Mouse (Mus musculus) intestine, postnatal 0 days (tissue): Measurements from ENCODE around the gene Tmem232. TPM values are rescaled to one million over a fixed set of nuclear protein-coding genes. Genes with fewer than 3 reads are reported as not detected.

Experiments
- ATAC-seq: fragments of 200-750 bp; cut with Nextera tagmentation; 2 replicates; pipeline ENCODE4 v1.8.0; 2017; ENCODE audit warnings: mild to moderate bottlenecking, moderate TSS enrichment, moderate library complexity
- H3K27ac ChIP-seq: fragments of 300-500 bp; sonication (generic); 2 replicates; pipeline ENCODE4 v1.5.1; 2014; ENCODE audit warnings: mild to moderate bottlenecking, low read depth, low read length, moderate library complexity
- H3K27me3 ChIP-seq: fragments of 300-500 bp; sonication (generic); replicated peaks from 2 replicates; pipeline ENCODE4 v1.6.1; 2014; ENCODE audit warnings: low read length, mixed read lengths; ENCODE audit not compliant: control insufficient read depth, insufficient read depth
- H3K36me3 ChIP-seq: fragments of 300-500 bp; sonication (generic); 2 replicates; pipeline ENCODE4 v1.6.1; 2014; ENCODE audit warnings: mild to moderate bottlenecking, moderate library complexity; ENCODE audit not compliant: control insufficient read depth, insufficient read depth
- H3K4me1 ChIP-seq: fragments of 300-500 bp; sonication (generic); replicated peaks from 2 replicates; pipeline ENCODE4 v1.6.1; 2014; ENCODE audit warnings: antibody characterized with exemption, low read length, mixed read lengths; ENCODE audit not compliant: control insufficient read depth, insufficient read depth
- H3K4me2 ChIP-seq: fragments of 300-500 bp; sonication (generic); replicated peaks from 2 replicates; pipeline ENCODE4 v1.6.1; 2014; ENCODE audit warnings: low read depth, mild to moderate bottlenecking, moderate library complexity
- H3K4me3 ChIP-seq: fragments of 300-500 bp; sonication (generic); 2 replicates; pipeline ENCODE4 v1.5.1; 2014; ENCODE audit warnings: low read depth, low read length
- H3K9ac ChIP-seq: fragments of 300-500 bp; sonication (generic); 2 replicates; pipeline ENCODE4 v1.6.1; 2014; ENCODE audit warnings: mild to moderate bottlenecking, low read depth, low read length
- H3K9me3 ChIP-seq: fragments of 300-500 bp; sonication (generic); 2 replicates; pipeline ENCODE4 v1.6.1; 2016; ENCODE audit warnings: mixed run types; ENCODE audit not compliant: control insufficient read depth
- CTCF ChIP-seq: sonication (generic); IDR thresholded peaks from 2 replicates; pipeline ENCODE4 v1.5.1; 2016; ENCODE audit warnings: low read depth, mild to moderate bottlenecking, control low read depth, antibody characterized with exemption, moderate library complexity
- WGBS: fragments of 180-500 bp; shearing (Covaris S2); extraction: QIAGEN DNeasy Blood & Tissue Kit; methylation state at CpG from one replicate; pipeline ENCODE4 v1.1.7; 2014; 5-methylcytosine and 5-hydroxymethylcytosine counted together
- polyA plus RNA-seq: library from polyadenylated mRNA; unstranded; fragments of >200 nt; fragmentation: Nextera tagmentation; extraction: Ambion mirVana; gene quantifications from 2 replicates; pipeline ENCODE4 v1.2.1, GENCODE M21; 2015

Tmem232 gene
- not detected in 2 replicates for polyA plus RNA-seq

GRCm38 (mm10) chr17:65540441-65541272 lies at the start of gene Tmem232:
Gene Tmem232, minus strand, starts transcription at chr17:65540782.
- H3K36me3 ChIP-seq: no peaks in the 10 kb centered on the region
- no peaks in the 10 kb centered on the region for H3K9me3 ChIP-seq
- H3K27me3 ChIP-seq: no peaks in the 10 kb centered on the region
- peak within 1 kb of the TSS; percentile 61 for H3K4me2 ChIP-seq
- TF ChIP-seq CTCF: peak; percentile 72
- peak within 1 kb of the TSS; percentile 27 for H3K4me3 ChIP-seq
- no peak within 1 kb of the TSS for H3K9ac ChIP-seq
- no peak for ATAC-seq
- WGBS: 19% methylated on average over 26 of the region's 26 CpGs
- H3K4me1 ChIP-seq: no peaks in the 10 kb centered on the region
- no peak within 1 kb of the TSS for H3K27ac ChIP-seq

GRCm38 (mm10) chr17:65586892-65587291 lies 46.3 kb upstream of the Tmem232 start:
- ATAC-seq: peak; percentile 73
- no peak for TF ChIP-seq CTCF
- Histone ChIP-seq H3K4me2 (no peak overlapping the region), H3K27ac (peak overlapping the region; percentile 54; the same call in 1 of the 2 replicates), H3K4me3 (no peak overlapping the region), H3K9ac (no peak overlapping the region), H3K9me3 (no peaks in the 10 kb centered on the region), H3K36me3 (peaks cover 19% of the 10 kb centered on the region), H3K4me1 (no peaks in the 10 kb centered on the region), H3K27me3 (no peaks in the 10 kb centered on the region)
- WGBS: 55% methylated on average over 3 of the region's 3 CpGs

GRCm38 (mm10) chr17:65581440-65581839 lies 40.9 kb upstream of the Tmem232 start:
- Histone ChIP-seq H3K4me2 (no peak overlapping the region), H3K27me3 (no peaks in the 10 kb centered on the region), H3K9ac (no peak overlapping the region), H3K36me3 (peaks cover 19% of the 10 kb centered on the region), H3K4me3 (no peak overlapping the region), H3K4me1 (no peaks in the 10 kb centered on the region), H3K9me3 (no peaks in the 10 kb centered on the region), H3K27ac (no peak overlapping the region)
- WGBS: 57% methylated on average over 5 of the region's 5 CpGs
- TF ChIP-seq CTCF: no peak
- ATAC-seq: 0 out of 2 replicates have a peak, but pooled peaks have one; percentile 43

GRCm38 (mm10) chr17:65579766-65580165 lies 39.2 kb upstream of the Tmem232 start:
- no peak overlapping the region for H3K4me2 ChIP-seq
- no peaks in the 10 kb centered on the region for H3K4me1 ChIP-seq
- H3K27me3 ChIP-seq: no peaks in the 10 kb centered on the region
- no peak for TF ChIP-seq CTCF
- H3K9me3 ChIP-seq: no peaks in the 10 kb centered on the region
- H3K27ac ChIP-seq: no peak overlapping the region
- peaks cover 19% of the 10 kb centered on the region for H3K36me3 ChIP-seq
- WGBS: 87% methylated on average over 7 of the region's 7 CpGs
- no peak overlapping the region for H3K4me3 ChIP-seq
- no peak for ATAC-seq
- H3K9ac ChIP-seq: no peak overlapping the region

GRCm38 (mm10) chr17:65575339-65575738 lies 34.8 kb upstream of the Tmem232 start:
- H3K4me1 ChIP-seq: no peaks in the 10 kb centered on the region
- H3K4me2 ChIP-seq: no peak overlapping the region
- peak; percentile 73 for TF ChIP-seq CTCF
- H3K9me3 ChIP-seq: no peaks in the 10 kb centered on the region
- ATAC-seq: peak; percentile 26; the same call in 1 of the 2 replicates
- H3K9ac ChIP-seq: no peak overlapping the region
- no peak overlapping the region for H3K27ac ChIP-seq
- WGBS: 74% methylated on average over 1 of the region's 1 CpGs
- H3K36me3 ChIP-seq: peaks cover 6% of the 10 kb centered on the region
- H3K4me3 ChIP-seq: no peak overlapping the region
- H3K27me3 ChIP-seq: no peaks in the 10 kb centered on the region

GRCm38 (mm10) chr17:65574850-65575249 lies 34.3 kb upstream of the Tmem232 start:
- H3K4me2 ChIP-seq: no peak overlapping the region
- no peak for ATAC-seq
- no peak for TF ChIP-seq CTCF
- H3K27me3 ChIP-seq: no peaks in the 10 kb centered on the region
- H3K9ac ChIP-seq: no peak overlapping the region
- no peak overlapping the region for H3K27ac ChIP-seq
- peaks cover 3% of the 10 kb centered on the region for H3K36me3 ChIP-seq
- no peak overlapping the region for H3K4me3 ChIP-seq
- no peaks in the 10 kb centered on the region for H3K4me1 ChIP-seq
- no peaks in the 10 kb centered on the region for H3K9me3 ChIP-seq
- 70% methylated on average over 8 of the region's 8 CpGs for WGBS
